Mouse (Mus musculus): ENCODE measurements around the gene Ramp2. TPM values are rescaled to one million over a fixed set of nuclear protein-coding genes. Genes with fewer than 3 reads are reported as not detected.

The Ramp2 gene
- polyA plus RNA-seq, 1 experiment from 2014 or later = 53.0 TPM

GRCm38 (mm10) chr11:101225331-101226064 is 20.3 kb upstream of the Ramp2 start:
- Histone ChIP-seq H3K9ac (replicated peaks) (peak overlapping the region; percentile 80), H3K4me2 (peak overlapping the region; percentile 80), H3K9me3 (no peaks in the 10 kb centered on the region), H3K4me3 (replicated peaks) (peak overlapping the region; percentile 93), H3K27ac (peak overlapping the region; percentile 75), H3K36me3 (no peaks in the 10 kb centered on the region), H3K4me1 (replicated peaks) (peaks cover 18% of the 10 kb centered on the region), H3K27me3 (no peaks in the 10 kb centered on the region)
- 20% methylated on average over 25 of the region's 25 CpGs for WGBS
- ATAC-seq (ENCODE audit: insufficient number of reproducible peaks, insufficient read depth, low FRiP score, low TSS enrichment, low read depth) = no peak

DNA sequence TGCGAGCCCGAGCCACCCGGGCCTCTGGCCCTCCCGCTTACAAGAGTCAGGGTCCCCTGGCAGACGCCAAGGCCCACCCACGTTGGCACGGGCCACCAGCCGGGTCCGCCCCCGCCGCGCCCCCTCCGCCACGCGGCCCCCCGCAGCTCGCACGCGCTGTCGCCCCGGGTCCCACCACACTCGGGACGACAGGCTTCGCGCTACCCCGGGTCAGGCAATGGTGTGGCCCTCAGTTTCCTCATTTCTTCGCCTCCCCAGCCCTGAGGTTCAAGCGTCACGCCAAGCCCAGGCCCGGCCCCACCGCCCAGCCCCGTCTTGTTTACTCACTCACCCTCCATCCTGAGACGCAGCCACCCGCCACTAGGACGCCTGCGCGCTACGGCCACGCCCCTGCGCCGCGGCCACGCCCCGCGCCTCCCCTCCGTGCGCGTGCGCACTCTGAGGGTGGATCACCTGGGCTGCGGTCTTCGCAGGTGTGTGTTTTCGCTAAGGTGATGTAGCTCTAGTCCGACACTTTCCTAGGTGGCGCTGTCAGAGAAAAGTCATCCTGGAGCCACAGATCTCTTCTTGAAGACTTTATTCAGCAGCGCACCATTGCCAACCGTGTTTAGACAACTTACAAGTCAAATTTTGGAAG is 19.6 kb upstream of the Ramp2 start, which contains the start of gene Ezh1:
TSS of gene Ezh1 (minus strand) at position 399 of the 637 bp plus-strand sequence.
- H3K36me3 ChIP-seq = no peaks in the 10 kb centered on the region
- no peaks in the 10 kb centered on the region for H3K27me3 ChIP-seq
- peak within 1 kb of the TSS; percentile 75 for H3K27ac ChIP-seq
- 1% methylated on average over 56 of the region's 56 CpGs for WGBS
- peak within 1 kb of the TSS; percentile 80 for H3K9ac ChIP-seq (replicated peaks)
- H3K4me1 ChIP-seq (replicated peaks) = peaks cover 25% of the 10 kb centered on the region
- no peaks in the 10 kb centered on the region for H3K9me3 ChIP-seq
- ATAC-seq (ENCODE audit: insufficient number of reproducible peaks, insufficient read depth, low FRiP score, low TSS enrichment, low read depth) = peak; percentile 90
- H3K4me2 ChIP-seq = peak within 1 kb of the TSS; percentile 80
- peak within 1 kb of the TSS; percentile 93 for H3K4me3 ChIP-seq (replicated peaks)

DNA sequence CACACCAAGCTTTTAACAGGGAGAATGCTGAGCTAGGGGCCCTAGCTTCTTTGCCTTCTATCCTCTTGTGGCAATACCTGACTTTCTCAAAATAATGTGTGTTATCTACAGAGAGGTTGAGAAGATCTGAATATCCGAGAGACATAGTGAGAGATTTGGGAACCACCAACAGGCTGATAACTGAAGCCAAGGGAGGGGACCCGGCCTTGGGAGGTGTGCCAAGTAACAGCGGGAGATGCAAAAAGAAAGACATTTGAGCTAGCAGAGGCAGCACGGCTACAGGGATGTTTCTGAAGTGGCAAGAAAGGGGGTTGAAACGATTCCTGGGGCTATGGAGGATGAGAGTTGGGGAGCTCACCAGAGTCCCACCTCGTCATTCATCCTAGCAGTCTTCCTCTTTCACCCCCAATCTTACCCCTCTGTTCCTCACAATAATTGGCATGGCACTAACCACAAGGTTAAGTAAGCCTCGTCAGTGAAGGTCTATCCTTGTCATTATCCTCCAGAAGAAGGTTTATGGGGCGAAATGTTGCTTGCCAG is 16.4 kb upstream of the Ramp2 start:
- peaks cover 38% of the 10 kb centered on the region for H3K4me1 ChIP-seq (replicated peaks)
- ATAC-seq (ENCODE audit: insufficient number of reproducible peaks, insufficient read depth, low FRiP score, low TSS enrichment, low read depth) = no peak
- no peaks in the 10 kb centered on the region for H3K27me3 ChIP-seq
- H3K4me2 ChIP-seq = no peak overlapping the region
- H3K36me3 ChIP-seq = no peaks in the 10 kb centered on the region
- WGBS = 35% methylated on average over 8 of the region's 8 CpGs
- H3K9me3 ChIP-seq = no peaks in the 10 kb centered on the region
- no peak overlapping the region for H3K4me3 ChIP-seq (replicated peaks)
- H3K27ac ChIP-seq = peak overlapping the region; percentile 91
- no peak overlapping the region for H3K9ac ChIP-seq (replicated peaks)

DNA sequence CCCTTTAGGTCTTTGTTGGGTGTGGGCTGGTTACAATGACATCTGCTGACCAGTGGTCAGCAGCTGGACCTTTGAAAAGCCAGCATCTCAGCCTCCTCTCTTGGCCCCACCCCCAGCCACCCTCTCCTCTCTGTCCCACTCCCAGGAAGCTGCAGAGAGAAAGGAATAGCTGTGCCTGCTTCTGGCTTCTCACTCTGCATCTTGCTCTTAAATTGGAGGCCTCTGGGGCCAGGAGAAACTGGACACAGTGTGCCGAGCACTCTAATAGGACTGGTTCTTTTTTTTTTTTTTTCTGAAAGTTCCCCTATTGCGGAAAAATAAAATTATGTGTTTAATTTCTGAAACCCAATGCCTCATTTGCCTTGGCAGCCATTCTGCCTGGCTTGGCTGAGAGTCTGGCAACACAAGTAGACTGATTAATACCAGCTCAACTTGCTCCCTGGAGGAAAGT is 15.7 kb upstream of the Ramp2 start:
- H3K27me3 ChIP-seq = no peaks in the 10 kb centered on the region
- no peaks in the 10 kb centered on the region for H3K9me3 ChIP-seq
- H3K36me3 ChIP-seq = no peaks in the 10 kb centered on the region
- 16% methylated on average over 2 of the region's 2 CpGs for WGBS
- no peak overlapping the region for H3K9ac ChIP-seq (replicated peaks)
- peak overlapping the region; percentile 91 for H3K27ac ChIP-seq
- peaks cover 38% of the 10 kb centered on the region for H3K4me1 ChIP-seq (replicated peaks)
- ATAC-seq (ENCODE audit: insufficient number of reproducible peaks, insufficient read depth, low FRiP score, low TSS enrichment, low read depth) = no peak
- H3K4me3 ChIP-seq (replicated peaks) = no peak overlapping the region
- peak overlapping the region; percentile 40; the same call in 1 of the 2 replicates for H3K4me2 ChIP-seq

GRCm38 (mm10) chr11:101230526-101230925 is 15.3 kb upstream of the Ramp2 start:
- Histone ChIP-seq H3K4me3 (replicated peaks) (no peak overlapping the region), H3K27me3 (no peaks in the 10 kb centered on the region), H3K9ac (replicated peaks) (no peak overlapping the region), H3K36me3 (no peaks in the 10 kb centered on the region), H3K27ac (peak overlapping the region; percentile 91), H3K4me1 (replicated peaks) (peaks cover 33% of the 10 kb centered on the region), H3K4me2 (peak overlapping the region; percentile 40), H3K9me3 (no peaks in the 10 kb centered on the region)
- WGBS = 32% methylated on average over 5 of the region's 5 CpGs
- no peak for ATAC-seq (ENCODE audit: insufficient number of reproducible peaks, insufficient read depth, low FRiP score, low TSS enrichment, low read depth)

DNA sequence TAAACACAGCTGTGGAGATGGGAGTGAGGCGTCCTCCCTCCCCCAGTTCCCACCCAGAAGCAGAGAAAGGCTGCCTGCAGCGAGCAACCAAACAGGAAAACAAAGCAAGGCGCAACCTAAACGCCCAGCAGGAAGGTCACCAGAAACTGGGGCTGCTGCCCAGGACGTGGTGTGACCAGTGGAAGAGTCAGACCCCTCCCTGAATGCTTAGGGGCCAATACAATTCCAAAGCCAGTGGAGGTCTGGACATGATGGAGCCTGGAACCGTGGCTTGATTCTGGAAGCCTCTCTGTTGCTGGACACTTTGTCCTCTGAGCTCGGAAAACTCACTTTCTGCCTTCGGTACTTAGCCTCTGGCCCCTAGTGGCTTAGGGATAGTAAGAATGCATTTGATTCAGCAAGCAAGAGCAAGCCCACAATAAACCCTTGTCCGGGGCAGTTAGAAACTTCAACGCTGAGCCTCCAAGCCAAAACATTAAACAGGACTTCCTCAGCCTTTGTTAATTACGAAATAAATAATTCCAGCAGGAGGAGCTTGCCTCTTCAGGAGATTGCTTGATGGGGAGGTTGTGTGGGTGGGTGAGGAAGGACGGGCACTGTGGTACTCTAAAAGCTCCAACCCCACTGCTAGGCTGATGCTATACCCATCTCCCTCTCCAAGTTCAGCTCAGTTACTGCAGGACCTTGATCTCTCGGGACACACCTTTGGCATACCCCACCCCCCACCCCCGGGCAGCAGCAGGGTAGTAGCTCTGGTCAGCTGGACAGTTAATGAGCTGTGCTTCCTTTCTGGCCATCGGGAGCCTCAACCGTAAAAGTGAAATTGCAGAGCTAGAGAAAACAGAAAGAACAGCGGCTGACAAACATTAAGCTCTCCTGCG is 14.6 kb upstream of the Ramp2 start:
- Histone ChIP-seq H3K27me3 (no peaks in the 10 kb centered on the region), H3K27ac (peak overlapping the region; percentile 91), H3K9ac (replicated peaks) (0 out of 2 replicates have a peak overlapping the region, but pooled peaks have one; percentile 31), H3K4me2 (peak overlapping the region; percentile 40), H3K9me3 (no peaks in the 10 kb centered on the region), H3K4me3 (replicated peaks) (peak overlapping the region; percentile 10; the same call in 1 of the 2 replicates), H3K4me1 (replicated peaks) (peaks cover 32% of the 10 kb centered on the region), H3K36me3 (no peaks in the 10 kb centered on the region)
- WGBS = 4% methylated on average over 18 of the region's 18 CpGs
- no peak for ATAC-seq (ENCODE audit: insufficient number of reproducible peaks, insufficient read depth, low FRiP score, low TSS enrichment, low read depth)

GRCm38 (mm10) chr11:101232010-101232839 is 13.6 kb upstream of the Ramp2 start:
- no peaks in the 10 kb centered on the region for H3K36me3 ChIP-seq
- WGBS = 46% methylated on average over 6 of the region's 6 CpGs
- H3K4me3 ChIP-seq (replicated peaks) = no peak overlapping the region
- peak overlapping the region; percentile 40 for H3K4me2 ChIP-seq
- peak overlapping the region; percentile 91 for H3K27ac ChIP-seq
- H3K4me1 ChIP-seq (replicated peaks) = peaks cover 32% of the 10 kb centered on the region
- no peak for ATAC-seq (ENCODE audit: insufficient number of reproducible peaks, insufficient read depth, low FRiP score, low TSS enrichment, low read depth)
- H3K27me3 ChIP-seq = no peaks in the 10 kb centered on the region
- no peaks in the 10 kb centered on the region for H3K9me3 ChIP-seq
- 0 out of 2 replicates have a peak overlapping the region, but pooled peaks have one; percentile 31 for H3K9ac ChIP-seq (replicated peaks)

DNA sequence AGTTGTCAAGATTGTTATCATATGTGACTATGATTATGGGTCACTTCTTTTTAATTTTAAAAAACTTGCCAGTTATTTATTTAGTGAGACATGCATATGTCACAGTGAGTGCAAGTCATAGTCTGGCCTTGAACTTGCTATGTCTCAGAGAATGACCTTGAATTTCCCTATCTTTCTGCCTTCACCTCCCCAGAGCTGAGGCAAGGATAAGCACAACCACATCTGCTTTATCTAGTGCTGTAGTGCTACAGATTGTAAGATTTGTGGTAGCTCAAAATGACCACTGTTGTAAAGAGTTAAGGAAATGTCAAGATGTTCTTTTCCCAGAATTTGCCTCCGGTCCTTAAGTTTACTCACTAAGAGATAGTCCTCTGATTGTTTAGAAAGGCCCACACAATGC is 12.6 kb upstream of the Ramp2 start:
- H3K9me3 ChIP-seq = no peaks in the 10 kb centered on the region
- peaks cover 41% of the 10 kb centered on the region for H3K4me1 ChIP-seq (replicated peaks)
- 90% methylated on average over 1 of the region's 1 CpGs for WGBS
- no peak overlapping the region for H3K9ac ChIP-seq (replicated peaks)
- no peak overlapping the region for H3K27ac ChIP-seq
- H3K4me2 ChIP-seq = no peak overlapping the region
- no peak overlapping the region for H3K4me3 ChIP-seq (replicated peaks)
- H3K36me3 ChIP-seq = no peaks in the 10 kb centered on the region
- ATAC-seq (ENCODE audit: insufficient number of reproducible peaks, insufficient read depth, low FRiP score, low TSS enrichment, low read depth) = no peak
- no peaks in the 10 kb centered on the region for H3K27me3 ChIP-seq

- Histone ChIP-seq H3K9me3 (no peaks in the 10 kb centered on the region), H3K4me1 (replicated peaks) (peaks cover 43% of the 10 kb centered on the region), H3K9ac (replicated peaks) (no peak overlapping the region), H3K27ac (no peak overlapping the region), H3K4me3 (replicated peaks) (no peak overlapping the region), H3K4me2 (no peak overlapping the region), H3K27me3 (no peaks in the 10 kb centered on the region), H3K36me3 (no peaks in the 10 kb centered on the region)
- ATAC-seq (ENCODE audit: insufficient number of reproducible peaks, insufficient read depth, low FRiP score, low TSS enrichment, low read depth) = no peak
Observed at GRCm38 (mm10) chr11:101234124-101234523, 11.7 kb upstream of the Ramp2 start.

DNA sequence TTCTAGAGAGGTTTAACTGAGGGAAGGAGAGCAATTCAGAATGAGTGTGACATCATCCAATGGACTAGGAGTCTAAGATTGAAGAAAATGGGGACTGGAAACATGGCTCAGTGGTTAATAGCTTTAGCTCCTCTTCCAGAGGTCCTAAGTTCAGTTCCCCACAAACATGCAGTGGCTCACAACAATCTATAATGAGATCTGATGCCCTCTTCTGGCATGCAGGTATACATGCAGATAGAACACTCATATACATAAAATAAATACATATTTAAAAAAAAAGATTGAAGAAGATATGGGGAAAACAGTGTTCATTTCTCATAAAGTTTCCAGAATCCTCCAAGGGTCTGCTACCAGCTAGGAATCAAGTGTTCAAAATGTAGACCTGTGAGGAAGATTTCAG is 10.4 kb upstream of the Ramp2 start:
- Histone ChIP-seq H3K4me1 (replicated peaks) (peaks cover 31% of the 10 kb centered on the region), H3K4me3 (replicated peaks) (no peak overlapping the region), H3K27ac (no peak overlapping the region), H3K9me3 (no peaks in the 10 kb centered on the region), H3K4me2 (no peak overlapping the region), H3K9ac (replicated peaks) (no peak overlapping the region), H3K36me3 (no peaks in the 10 kb centered on the region), H3K27me3 (no peaks in the 10 kb centered on the region)
- no peak for ATAC-seq (ENCODE audit: insufficient number of reproducible peaks, insufficient read depth, low FRiP score, low TSS enrichment, low read depth)

Data from limb, embryonic 12.5 days (tissue).